Mouse (Mus musculus) monocyte, adult 2 months (primary cell): ENCODE data around the gene Mynn.
"Not testable (repeated sequence)": the region's sequence is repeated elsewhere in the genome, so short reads cannot be mapped to it uniquely, and the experiment has no call there.

ENCODE experiments used
- DNase-seq, 2 experiments: peaks; one replicate each; pipeline ENCODE4 v3.0.0; 2022; ENCODE audit warnings: low spot score in 2 of 2, low read depth in 1 of 2

Mynn gene

GRCm38 (mm10) chr3:30602065-30602739 is at the start of gene Mynn:
Gene Mynn, plus strand, starts transcription at chr3:30602065.
- peak; percentile 94 to 97 for DNase-seq

- DNase-seq, result no peak
Observed at GRCm38 (mm10) chr3:30553741-30554140, 48.1 kb upstream of the Mynn start.

GRCm38 (mm10) chr3:30560677-30561314 is 41.1 kb upstream of the Mynn start:
- DNase-seq, result no peak

- DNase-seq, result not testable (repeated sequence)
Observed at GRCm38 (mm10) chr3:30566333-30566732, 35.5 kb upstream of the Mynn start.

- no peak for DNase-seq
Observed at GRCm38 (mm10) chr3:30573549-30573948, 28.3 kb upstream of the Mynn start.

GRCm38 (mm10) chr3:30588865-30589264 is 13.0 kb upstream of the Mynn start:
- DNase-seq, result no peak

GRCm38 (mm10) chr3:30592418-30592853 is 9.4 kb upstream of the Mynn start:
- DNase-seq, result no peak

GRCm38 (mm10) chr3:30593719-30594485 is 8.0 kb upstream of the Mynn start:
- no peak for DNase-seq

GRCm38 (mm10) chr3:30595111-30595832 is 6.6 kb upstream of the Mynn start:
- DNase-seq, result no peak

GRCm38 (mm10) chr3:30597271-30597670 is 4.6 kb upstream of the Mynn start:
- no peak for DNase-seq

GRCm38 (mm10) chr3:30599711-30600545 is 1.9 kb upstream of the Mynn start, which contains the start of gene Actrt3:
Gene Actrt3, minus strand, starts transcription at chr3:30599939.
- DNase-seq, result no peak

GRCm38 (mm10) chr3:30600717-30601116 is 1.1 kb upstream of the Mynn start:
- peak in 1 of 2 experiments; percentile 6 for DNase-seq

- peak; percentile 63 to 82 for DNase-seq
Observed at GRCm38 (mm10) chr3:30601175-30601574, 690 bp upstream of the Mynn start.

- DNase-seq, result no peak
Observed at GRCm38 (mm10) chr3:30601610-30602064, 228 bp upstream of the Mynn start.

GRCm38 (mm10) chr3:30602740-30603098 is 854 bp downstream of the Mynn start:
- no peak for DNase-seq

GRCm38 (mm10) chr3:30603256-30603655 is 1.4 kb downstream of the Mynn start:
- no peak for DNase-seq

- no peak for DNase-seq
Observed at GRCm38 (mm10) chr3:30608999-30609398, 7.1 kb downstream of the Mynn start.

- no peak for DNase-seq
Observed at GRCm38 (mm10) chr3:30610930-30611329, 9.1 kb downstream of the Mynn start.

GRCm38 (mm10) chr3:30620132-30620531 is 18.3 kb downstream of the Mynn start:
- DNase-seq, result no peak

- DNase-seq, result no peak
Observed at GRCm38 (mm10) chr3:30633681-30634080, 31.8 kb downstream of the Mynn start.
